Comparison of ENCODE assay signal across 1 mouse cellular context in genomic region chr3:95806677-95807076, GRCm38 (mm10).
A peak's percentile ranks its signal among the peaks of the same experiment; 100 is the strongest.
TF ChIP-seq lines count a peak whose summit lies in the region.

No protein-coding gene starts in this region.

TF ChIP-seq in MEL, 35 proteins besides CTCF, POLR2A, EP300 and RAD21 (continued from another document):
- 0 out of 2 replicates have a peak, but pooled peaks have one; percentile 13 for TF ChIP-seq SMC3 (IDR thresholded peaks at IDR 0.05; ENCODE audit: low read depth, low read length)
- TF ChIP-seq RCOR1 (IDR thresholded peaks at IDR 0.05; ENCODE audit: low read depth, low read length) = peak; percentile 21; the same call in 1 of the 2 replicates
- TF ChIP-seq GABPA (IDR thresholded peaks at IDR 0.05; ENCODE audit: low read depth, low read length) = no peak
- 0 out of 2 replicates have a peak, but pooled peaks have one; percentile 28 for TF ChIP-seq HCFC1 (IDR thresholded peaks at IDR 0.05; ENCODE audit: low read depth, low read length)
- peak; percentile 44; the same call in 1 of the 2 replicates for TF ChIP-seq SIN3A (IDR thresholded peaks at IDR 0.05; ENCODE audit: low read length)
- no peak for TF ChIP-seq E2F4 (IDR thresholded peaks at IDR 0.05; ENCODE audit: borderline replicate concordance, low read depth, low read length)
- TF ChIP-seq ZMIZ1 (IDR thresholded peaks at IDR 0.05; ENCODE audit: low read depth, low read length) = no peak
- TF ChIP-seq USF1 (IDR thresholded peaks at IDR 0.05; ENCODE audit: low read depth, low read length) = 0 out of 2 replicates have a peak, but pooled peaks have one; percentile 13
- 0 out of 2 replicates have a peak, but pooled peaks have one; percentile 9 for TF ChIP-seq TCF12 (IDR thresholded peaks at IDR 0.05; ENCODE audit: low read depth, low read length)
- TF ChIP-seq MYC (IDR thresholded peaks at IDR 0.05; ENCODE audit: low read depth, low read length) = no peak
- no peak for TF ChIP-seq ZC3H11A (IDR thresholded peaks at IDR 0.05; ENCODE audit: low read depth, low read length)
- no peak for TF ChIP-seq BHLHE40 (IDR thresholded peaks at IDR 0.05; ENCODE audit: borderline replicate concordance, low read depth, low read length)
- no peak for TF ChIP-seq CHD1 (IDR thresholded peaks at IDR 0.05; ENCODE audit: low read depth, low read length)
- no peak for TF ChIP-seq KAT2A (conservative IDR thresholded peaks at IDR 0.05; ENCODE audit: low read depth, low read length)
- TF ChIP-seq ETS1 (IDR thresholded peaks at IDR 0.05; ENCODE audit: low read depth, low read length) = peak; percentile 45
- TF ChIP-seq MEF2A (IDR thresholded peaks at IDR 0.05; ENCODE audit: extremely low read depth, insufficient replicate concordance, low read depth, low read length, poor library complexity, severe bottlenecking) = no peak
- no peak for TF ChIP-seq POLR2AphosphoS5 (IDR thresholded peaks at IDR 0.05; ENCODE audit: borderline replicate concordance, low read depth, low read length)
- TF ChIP-seq ZKSCAN1 (IDR thresholded peaks at IDR 0.05; ENCODE audit: low read depth, low read length) = no peak
- 0 out of 2 replicates have a peak, but pooled peaks have one; percentile 18 for TF ChIP-seq MAZ (IDR thresholded peaks at IDR 0.05; ENCODE audit: low read depth, low read length)
- no peak for TF ChIP-seq TAL1 (IDR thresholded peaks at IDR 0.05; ENCODE audit: low read length)
- TF ChIP-seq JUND (IDR thresholded peaks at IDR 0.05; ENCODE audit: low read depth, low read length) = no peak
- peak; percentile 86 for TF ChIP-seq MYB (IDR thresholded peaks at IDR 0.05; ENCODE audit: low read depth, low read length)
- no peak for TF ChIP-seq ELF1 (IDR thresholded peaks at IDR 0.05; ENCODE audit: low read depth, low read length)
- no peak for TF ChIP-seq NELFE (IDR thresholded peaks at IDR 0.05; ENCODE audit: low read depth, low read length)
- TF ChIP-seq GATA1 (IDR thresholded peaks at IDR 0.05; ENCODE audit: low read depth, low read length) = peak; percentile 88
- TF ChIP-seq UBTF (IDR thresholded peaks at IDR 0.05; ENCODE audit: borderline replicate concordance, insufficient read depth, low read depth, low read length) = no peak
- no peak for TF ChIP-seq TBP (IDR thresholded peaks at IDR 0.05; ENCODE audit: low read depth, low read length)
- no peak for TF ChIP-seq CHD2 (IDR thresholded peaks at IDR 0.05; ENCODE audit: low read length)
